Mouse (Mus musculus) central nervous system, embryonic 18 days (tissue): Measurements from ENCODE around the gene Ctsz. TPM values are rescaled to one million over a fixed set of nuclear protein-coding genes. Genes with fewer than 3 reads are reported as not detected.

Source experiments
- polyA plus RNA-seq: library from polyadenylated mRNA; depleted of rRNA; stranded (reverse); fragments of >200 nt; gene quantifications from 2 replicates; pipeline ENCODE4 v1.2.3, GENCODE M21; 2012; rRNA removed

Gene Ctsz
- polyA plus RNA-seq = 61.5 and 66.0 TPM in 2 replicates

GRCm38 (mm10) chr2:174438737-174439449 is at the start of gene Ctsz:
Gene Ctsz, minus strand, starts transcription at chr2:174439039.

GRCm38 (mm10) chr2:174472818-174473549 is 34.1 kb upstream of the Ctsz start, which contains the start of gene Prelid3b:
Gene Prelid3b, minus strand, starts transcription at chr2:174473081.

DNA sequence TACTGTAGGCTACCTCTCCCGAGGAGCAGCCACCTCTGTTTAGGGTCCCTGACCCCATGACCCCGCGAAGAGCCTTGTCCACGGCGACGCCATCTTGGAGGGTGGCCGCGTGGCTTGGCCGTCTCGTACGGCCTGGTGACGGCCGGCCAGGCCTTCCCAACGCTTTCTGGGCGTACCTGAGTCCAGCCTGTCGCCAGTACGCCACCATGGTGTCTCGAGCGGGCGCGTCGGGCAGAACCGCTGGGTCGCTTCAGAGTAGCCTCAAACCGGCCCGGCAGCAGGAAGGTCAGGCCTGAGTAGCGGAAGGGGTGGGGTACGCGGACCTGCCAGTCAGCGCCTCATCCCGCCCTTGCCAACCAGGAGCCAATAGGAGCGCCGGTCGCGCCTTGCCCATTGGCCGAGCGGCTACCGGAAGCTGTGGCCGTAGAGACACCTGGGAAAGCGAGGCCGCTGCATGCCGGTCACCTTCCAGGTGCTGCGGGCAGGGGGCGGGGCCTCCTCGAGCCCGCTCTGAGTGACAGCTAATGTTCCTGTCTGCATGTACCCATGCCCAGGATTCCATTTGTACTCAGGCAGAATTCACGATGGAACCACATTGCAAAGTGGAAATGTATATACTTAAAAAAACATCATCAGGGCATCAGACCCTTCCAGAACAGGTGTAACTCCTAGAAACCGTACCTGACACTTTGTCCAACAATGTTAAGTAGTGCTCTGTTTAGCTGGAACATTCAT is 25.1 kb upstream of the Ctsz start, which contains the start of gene Atp5e:
Gene Atp5e, minus strand, starts transcription at position 317 of the 735 bp plus-strand sequence.

GRCm38 (mm10) chr2:174450353-174450752 is 11.5 kb upstream of the Ctsz start, which contains the start of gene Tubb1:
Gene Tubb1, plus strand, starts transcription at chr2:174450695.

GRCm38 (mm10) chr2:174415731-174416310 is 23.0 kb downstream of the Ctsz start, which contains the start of gene Nelfcd:
Gene Nelfcd, plus strand, starts transcription at chr2:174415804.

Other genes with a start within 250 kb of the Ctsz start
- gene Gnas, start 154.7 kb downstream of the Ctsz start, polyA plus RNA-seq = 2,124 and 2,129 TPM in 2 replicates
- 3.5 and 3.7 TPM in 2 replicates for gene Gm20721, start 92.3 kb downstream of the Ctsz start, polyA plus RNA-seq
- gene Nelfcd, start 23.2 kb downstream of the Ctsz start, polyA plus RNA-seq = 76.6 and 77.9 TPM in 2 replicates
- 0.08 and 0.12 TPM in 2 replicates for gene Tubb1, start 11.7 kb upstream of the Ctsz start, polyA plus RNA-seq
- gene Atp5e, start 25.1 kb upstream of the Ctsz start, polyA plus RNA-seq = 447 and 512 TPM in 2 replicates
- 95.1 and 99.4 TPM in 2 replicates for gene Prelid3b, start 34.0 kb upstream of the Ctsz start, polyA plus RNA-seq
- 0.03 and 0.04 TPM in 2 replicates for gene Zfp831, start 204.5 kb upstream of the Ctsz start, polyA plus RNA-seq